Mouse (Mus musculus) ES-Bruce4 (cell line): ENCODE measurements around the gene 4930522H14Rik. TPM values are rescaled to one million over a fixed set of nuclear protein-coding genes. Genes with fewer than 3 reads are reported as not detected.

ENCODE experiments used
- H3K27ac ChIP-seq: 2 replicates; pipeline ENCODE4 v1.5.1; 2012; ENCODE audit warnings: low read length, inconsistent platforms; ENCODE audit not compliant: insufficient read depth
- H3K27me3 ChIP-seq: 2 replicates; pipeline ENCODE4 v1.6.1; 2012; ENCODE audit warnings: mild to moderate bottlenecking, low read length, inconsistent platforms; ENCODE audit not compliant: control insufficient read depth, poor library complexity, insufficient read depth, severe bottlenecking
- H3K36me3 ChIP-seq: 2 replicates; pipeline ENCODE4 v1.6.1; 2012; ENCODE audit warnings: inconsistent platforms, mild to moderate bottlenecking, low read length, moderate library complexity; ENCODE audit not compliant: control insufficient read depth, poor library complexity, insufficient read depth, severe bottlenecking
- H3K4me1 ChIP-seq: one replicate; pipeline ENCODE4 v1.8.1; 2011; ENCODE audit warnings: low read length; ENCODE audit not compliant: control insufficient read depth, insufficient read depth
- H3K4me3 ChIP-seq: 2 replicates; pipeline ENCODE4 v1.5.1; 2011; ENCODE audit warnings: low read depth, mild to moderate bottlenecking, low read length
- H3K9ac ChIP-seq: 2 replicates; pipeline ENCODE4 v1.6.1; 2012; ENCODE audit warnings: low read depth, mild to moderate bottlenecking, inconsistent platforms; ENCODE audit not compliant: poor library complexity, severe bottlenecking
- H3K9me3 ChIP-seq: replicated peaks from 2 replicates; pipeline ENCODE4 v1.6.1; 2012; ENCODE audit warnings: mild to moderate bottlenecking, low read length, inconsistent platforms; ENCODE audit not compliant: control insufficient read depth, poor library complexity, insufficient read depth, severe bottlenecking
- CTCF ChIP-seq: IDR thresholded peaks from one replicate; pipeline ENCODE4 v1.8.1; 2011; ENCODE audit warnings: low read depth, low read length
- EP300 ChIP-seq: IDR thresholded peaks from 2 replicates; pipeline ENCODE4 v1.6.1; 2011; ENCODE audit warnings: low read depth, low read length; ENCODE audit not compliant: insufficient read depth
- POLR2A ChIP-seq: IDR thresholded peaks from one replicate; pipeline ENCODE4 v1.8.1; 2011; ENCODE audit warnings: low read length; ENCODE audit not compliant: insufficient read depth
- polyA plus RNA-seq: library from polyadenylated mRNA; stranded (reverse); fragments of >200 nt; gene quantifications from 2 replicates; pipeline ENCODE4 v1.2.4, GENCODE M21; 2011; ENCODE audit warnings: low read depth; ENCODE audit not compliant: missing spikeins, insufficient read depth, insufficient read length

The 4930522H14Rik gene
- polyA plus RNA-seq: not detected in 2 replicates

DNA sequence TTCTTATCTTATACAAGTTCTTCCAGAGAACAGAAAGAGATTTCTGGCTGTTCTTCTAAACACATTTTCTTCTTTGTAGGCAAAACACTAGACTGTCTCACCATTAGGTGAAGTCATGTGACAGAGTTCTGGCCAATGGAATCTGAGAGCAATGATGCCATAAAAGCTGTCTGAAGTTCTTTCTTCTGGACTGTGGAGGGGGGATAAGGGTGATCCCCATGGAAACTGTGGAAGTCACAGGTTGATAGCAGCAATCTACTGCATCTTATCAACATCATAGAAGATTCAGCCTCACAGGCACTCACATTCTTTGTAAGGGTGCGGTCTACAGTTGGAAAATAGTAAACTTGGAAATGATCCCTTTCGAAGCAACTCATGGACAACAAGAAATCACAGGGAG, at the start of gene 4930522H14Rik:
Gene 4930522H14Rik (minus strand): TSS at position 187 of the 400 bp plus-strand sequence.
- Histone ChIP-seq H3K9ac (no peak within 1 kb of the TSS), H3K4me1 (no peaks in the 10 kb centered on the region), H3K27me3 (no peaks in the 10 kb centered on the region), H3K27ac (no peak within 1 kb of the TSS), H3K9me3 (no peaks in the 10 kb centered on the region), H3K4me3 (no peak within 1 kb of the TSS), H3K36me3 (no peaks in the 10 kb centered on the region)
- TF ChIP-seq CTCF: no peak

DNA sequence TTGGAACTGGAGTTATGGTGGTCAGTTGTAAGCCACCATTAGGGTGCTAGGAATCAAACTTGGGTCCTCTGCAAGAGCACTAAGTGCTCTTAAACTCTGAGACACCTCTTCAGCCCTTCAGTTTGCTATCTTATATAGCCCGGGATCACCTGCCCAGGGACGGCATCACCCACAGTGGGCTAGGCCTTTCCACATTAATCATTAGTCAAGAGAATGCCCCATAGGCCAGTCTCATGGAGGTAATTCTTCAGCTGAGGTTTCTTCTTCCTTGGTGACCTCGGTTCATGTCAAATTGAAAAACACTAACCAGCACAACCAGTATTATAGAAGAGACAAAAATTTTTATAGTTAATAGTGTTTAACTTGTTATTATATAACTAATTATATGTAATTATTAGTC, 47.3 kb upstream of the 4930522H14Rik start:
- TF ChIP-seq CTCF (no peak), POLR2A (no peak), EP300 (no peak)
- H3K27me3 ChIP-seq: no peaks in the 10 kb centered on the region; the same call in 1 of the 2 replicates
- H3K4me3 ChIP-seq: no peak overlapping the region
- H3K9me3 ChIP-seq: no peaks in the 10 kb centered on the region
- H3K9ac ChIP-seq: no peak overlapping the region
- H3K36me3 ChIP-seq: no peaks in the 10 kb centered on the region
- H3K4me1 ChIP-seq: no peaks in the 10 kb centered on the region
- no peak overlapping the region for H3K27ac ChIP-seq

DNA sequence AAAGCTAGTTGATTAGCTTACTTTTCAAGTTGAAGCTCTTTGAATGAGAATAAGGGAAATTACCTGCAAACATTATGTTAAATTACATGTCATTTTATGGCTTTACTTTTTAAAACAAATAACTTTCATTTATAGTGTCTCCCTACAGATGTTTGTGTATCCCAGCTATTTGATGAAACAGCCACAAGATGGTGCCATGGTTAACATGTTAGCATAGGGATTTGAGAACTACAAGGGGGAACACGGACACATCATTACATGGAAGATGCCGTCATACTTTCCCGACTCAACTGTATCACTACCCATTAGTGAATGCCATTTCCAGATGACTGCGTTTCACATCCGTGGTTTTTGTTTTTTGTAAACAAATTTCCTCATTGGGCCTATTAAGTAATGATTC, 45.8 kb upstream of the 4930522H14Rik start:
- 0 out of 2 replicates have a peak, but pooled peaks cover 2% of the 10 kb centered on the region for H3K9me3 ChIP-seq
- TF ChIP-seq POLR2A: no peak
- TF ChIP-seq CTCF: peak; percentile 1
- H3K27ac ChIP-seq: no peak overlapping the region
- H3K36me3 ChIP-seq: no peaks in the 10 kb centered on the region
- H3K4me1 ChIP-seq: no peaks in the 10 kb centered on the region
- H3K27me3 ChIP-seq: no peaks in the 10 kb centered on the region
- no peak overlapping the region for H3K4me3 ChIP-seq
- no peak overlapping the region for H3K9ac ChIP-seq

DNA sequence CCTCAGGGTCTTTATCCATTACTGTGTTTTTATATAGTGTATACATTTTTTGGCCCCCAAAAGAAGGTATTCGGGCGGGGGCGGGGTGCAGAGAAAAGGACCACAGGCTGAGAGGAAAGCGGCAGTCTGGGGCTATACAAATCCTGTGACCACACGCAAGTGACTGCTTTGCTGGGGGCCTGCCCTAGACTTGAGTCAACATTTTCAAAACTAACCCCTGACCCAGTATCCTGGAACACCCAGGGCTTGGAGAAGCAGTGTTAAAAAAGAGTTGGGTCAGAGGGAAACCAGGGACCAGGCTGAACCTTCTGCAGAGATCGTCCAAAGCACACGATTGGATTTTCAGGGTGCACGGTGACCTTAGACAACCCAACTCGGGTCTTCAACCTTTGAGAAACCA, 43.7 kb upstream of the 4930522H14Rik start:
- no peak overlapping the region for H3K4me3 ChIP-seq

DNA sequence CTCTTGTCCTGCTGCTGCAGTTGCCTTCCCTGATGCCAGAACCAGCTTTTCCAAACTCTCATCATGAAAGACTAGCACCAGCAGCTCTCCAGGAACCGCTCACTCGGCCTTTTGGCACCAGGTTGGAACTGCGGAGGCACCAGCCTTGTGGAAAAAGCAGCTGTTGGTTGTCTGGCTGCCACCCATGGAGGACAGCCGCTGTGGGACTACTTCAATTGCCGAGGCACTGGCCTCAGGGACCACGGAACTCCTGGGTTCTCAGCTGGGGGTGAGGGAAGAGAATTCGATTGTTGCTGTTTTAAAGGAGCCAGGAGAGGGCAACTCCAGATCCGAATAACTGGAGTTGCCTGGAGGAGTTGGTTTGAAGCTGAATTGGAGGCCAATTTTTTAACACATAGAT, 43.2 kb upstream of the 4930522H14Rik start:
- no peaks in the 10 kb centered on the region for H3K4me1 ChIP-seq
- TF ChIP-seq EP300 (no peak), CTCF (no peak), POLR2A (no peak)
- H3K9me3 ChIP-seq: 0 out of 2 replicates have a peak, but pooled peaks cover 2% of the 10 kb centered on the region
- peak overlapping the region; percentile 41 for H3K4me3 ChIP-seq
- H3K9ac ChIP-seq: no peak overlapping the region
- H3K27me3 ChIP-seq: no peaks in the 10 kb centered on the region
- no peaks in the 10 kb centered on the region for H3K36me3 ChIP-seq
- no peak overlapping the region for H3K27ac ChIP-seq

More for the DNA sequence above, 43.7 kb upstream of the 4930522H14Rik start:
- H3K9me3 ChIP-seq: 0 out of 2 replicates have a peak, but pooled peaks cover 2% of the 10 kb centered on the region
- H3K36me3 ChIP-seq: no peaks in the 10 kb centered on the region
- no peak overlapping the region for H3K27ac ChIP-seq
- no peaks in the 10 kb centered on the region for H3K4me1 ChIP-seq
- H3K9ac ChIP-seq: no peak overlapping the region
- no peak for TF ChIP-seq EP300
- TF ChIP-seq CTCF: no peak
- TF ChIP-seq POLR2A: no peak
- no peaks in the 10 kb centered on the region for H3K27me3 ChIP-seq

DNA sequence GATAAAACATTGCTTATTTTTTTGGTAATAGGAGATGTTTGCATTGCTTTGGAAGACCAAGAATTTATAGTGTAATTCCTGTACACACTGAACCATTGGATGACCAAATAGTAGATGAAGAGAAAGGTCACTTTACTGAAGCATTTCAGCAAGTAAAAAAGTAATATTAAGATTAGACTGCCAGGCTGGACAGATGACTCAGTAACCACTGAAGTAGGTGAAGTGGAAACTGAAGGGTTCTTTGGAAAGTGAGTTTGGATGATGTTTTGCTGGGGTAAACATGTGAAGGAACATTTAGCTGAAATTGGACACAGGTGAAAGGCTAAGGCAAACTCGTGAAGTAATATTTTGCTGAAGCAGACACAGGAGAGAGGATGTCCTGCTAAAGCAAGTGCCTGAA, 41.5 kb upstream of the 4930522H14Rik start:
- Histone ChIP-seq H3K27ac (no peak overlapping the region), H3K27me3 (no peaks in the 10 kb centered on the region), H3K36me3 (no peaks in the 10 kb centered on the region), H3K9me3 (0 out of 2 replicates have a peak, but pooled peaks cover 2% of the 10 kb centered on the region), H3K4me3 (no peak overlapping the region), H3K4me1 (no peaks in the 10 kb centered on the region), H3K9ac (no peak overlapping the region)
- TF ChIP-seq EP300 (no peak), CTCF (no peak), POLR2A (no peak)
